Mouse (Mus musculus): ENCODE data around the gene Ccnjl. TPM values are rescaled to one million over a fixed set of nuclear protein-coding genes. Genes with fewer than 3 reads are reported as not detected.

Gene Ccnjl
- total RNA-seq, 2 experiments from 2014 or later: 7.4 to 8.5 TPM

DNA sequence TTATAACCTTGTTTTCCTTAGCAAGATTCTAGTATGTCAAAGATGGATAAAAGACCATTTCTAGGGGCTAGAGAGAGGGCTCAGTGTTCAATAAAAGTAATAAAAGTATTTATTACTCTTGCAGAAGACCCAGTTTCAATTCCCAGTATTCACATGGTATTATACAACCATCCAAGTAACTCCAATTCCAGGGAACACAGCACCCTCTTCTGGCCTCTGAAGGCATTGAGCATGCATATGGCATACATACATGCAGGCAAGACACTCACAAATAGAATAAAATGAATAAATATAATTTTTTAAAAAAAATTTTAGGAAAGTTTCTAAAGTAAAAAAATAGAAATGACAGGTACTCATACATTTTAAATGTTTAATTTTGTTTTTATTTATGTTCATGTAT lies 10.5 kb upstream of the Ccnjl start:
- intact Hi-C loops (cut with DNase I): no loop called here
- no peak for DNase-seq

DNA sequence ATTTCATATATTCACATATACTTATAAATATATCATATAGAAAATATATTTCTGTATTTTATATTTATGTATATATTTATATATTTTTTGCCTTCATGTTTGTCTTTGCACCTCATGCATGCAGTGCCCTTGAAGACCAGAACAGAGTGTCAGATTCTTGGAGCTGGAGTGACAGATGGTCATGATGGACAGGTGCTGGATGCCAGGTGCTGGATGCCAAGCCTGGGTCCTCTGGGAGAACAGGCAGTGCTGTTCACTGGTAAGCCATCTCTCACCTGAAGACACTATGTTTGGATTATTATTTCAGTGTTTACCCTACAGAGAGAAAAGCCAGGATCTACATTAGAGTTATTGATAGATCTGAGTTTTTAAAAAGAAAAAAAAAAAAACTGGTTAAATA lies 9.8 kb upstream of the Ccnjl start:
- intact Hi-C loops (cut with DNase I): no loop called here

DNA sequence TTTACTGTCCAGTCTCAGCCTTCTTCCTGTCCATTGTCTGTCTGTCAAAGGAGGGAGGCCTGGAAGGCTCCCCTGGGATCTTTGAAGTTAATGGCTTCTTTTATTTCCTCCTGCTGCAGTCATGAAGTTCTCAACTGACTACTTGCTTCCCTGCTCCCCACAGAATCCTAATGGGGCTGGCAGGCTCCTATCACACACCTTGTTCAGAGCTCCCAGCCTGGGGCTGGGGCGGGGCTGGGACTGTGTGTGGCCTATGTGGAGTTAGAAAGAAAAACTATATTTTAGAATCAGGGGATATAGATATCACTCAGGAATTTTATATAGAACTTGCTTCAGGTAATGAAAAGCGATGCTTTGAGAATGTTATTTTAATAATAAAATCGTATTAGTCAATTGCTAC lies 8.1 kb upstream of the Ccnjl start:
- intact Hi-C loops (cut with DNase I): no loop called here
- DNase-seq: no peak

More for the DNA sequence above, 9.8 kb upstream of the Ccnjl start:
- no peak for DNase-seq

DNA sequence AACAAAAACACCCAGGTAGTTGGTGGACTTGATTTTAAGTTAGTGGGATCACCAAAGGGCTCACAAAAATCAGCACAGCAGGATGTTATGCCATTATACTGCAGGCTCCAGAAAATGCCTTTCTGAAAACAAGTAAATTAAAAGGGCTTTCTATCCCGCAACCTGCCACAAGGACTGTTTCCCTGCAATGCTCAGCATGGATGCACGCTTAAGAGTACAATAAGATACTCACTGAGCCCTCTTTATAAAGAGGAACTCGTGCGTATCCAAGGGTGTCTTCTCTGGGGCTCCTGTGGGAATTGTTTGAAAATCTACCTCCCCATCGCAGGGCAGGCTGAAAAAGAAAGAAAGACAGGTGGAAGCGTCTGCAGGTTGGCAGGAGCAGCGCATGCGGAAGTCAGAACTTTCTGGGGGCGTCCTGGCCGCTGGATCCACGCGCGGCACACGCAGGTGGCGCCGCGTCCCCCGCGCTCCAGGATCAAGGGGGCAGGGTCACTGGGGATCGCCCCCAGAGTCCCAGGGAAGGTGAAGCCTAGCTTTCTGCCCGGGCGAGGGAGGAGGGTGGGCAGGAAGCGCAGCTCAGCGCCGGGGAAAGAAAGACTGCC lies 404 bp upstream of the Ccnjl start:
- intact Hi-C loops (cut with DNase I): loop anchor here (2.0 kb wide), 4 partner anchors 19 to 57 kb away; no protein-coding TSS in a partner anchor
- DNase-seq: no peak

- intact Hi-C loops (cut with DNase I): no loop called here
- DNase-seq: no peak
Observed at GRCm38 (mm10) chr11:43530043-43530442, 1.5 kb downstream of the Ccnjl start.

- no peak for DNase-seq
- intact Hi-C loops (cut with DNase I): no loop called here
Observed at GRCm38 (mm10) chr11:43531619-43532018, 3.0 kb downstream of the Ccnjl start.

DNA sequence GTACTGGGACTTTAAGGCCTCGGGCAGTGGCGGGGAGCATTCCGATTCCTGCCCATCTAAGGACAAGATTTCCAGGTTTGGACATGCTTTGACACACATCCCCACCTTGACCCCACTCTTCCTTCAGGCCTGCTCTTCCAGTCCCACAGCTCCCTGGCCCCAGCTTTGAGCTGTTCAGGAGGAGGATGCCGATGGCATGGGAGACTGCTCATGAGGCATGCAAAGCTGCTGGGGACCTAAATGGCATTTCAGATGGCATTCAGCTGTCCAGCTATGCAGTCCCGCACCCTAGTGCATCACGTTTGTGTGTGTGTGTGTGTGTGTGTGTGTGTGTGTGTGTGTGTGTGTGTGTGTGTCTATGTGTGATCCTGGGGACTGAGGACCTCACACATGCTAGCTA lies 8.5 kb downstream of the Ccnjl start:
- intact Hi-C loops (cut with DNase I): no loop called here
- no peak for DNase-seq

DNA sequence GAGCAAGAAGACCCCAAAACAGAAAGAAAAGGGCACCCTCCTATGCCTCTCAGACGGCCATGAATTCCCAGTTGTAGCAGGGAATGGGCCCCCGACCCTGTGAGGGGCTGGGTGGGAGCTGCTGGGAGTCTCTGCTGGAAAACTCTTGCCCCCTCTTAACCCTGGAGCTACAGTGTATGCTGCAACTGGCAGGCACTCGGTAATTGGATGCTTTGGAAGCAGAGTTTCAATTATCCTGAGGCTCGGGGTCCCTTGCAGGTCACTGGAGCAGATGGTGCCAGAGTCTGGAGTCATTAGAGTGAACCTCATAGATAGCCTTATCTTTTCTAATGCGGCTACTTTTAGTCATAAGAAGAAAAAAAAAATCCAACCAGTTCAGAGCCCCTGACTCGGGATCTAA lies 11.3 kb downstream of the Ccnjl start:
- intact Hi-C loops (cut with DNase I): no loop called here
- DNase-seq: no peak

DNA sequence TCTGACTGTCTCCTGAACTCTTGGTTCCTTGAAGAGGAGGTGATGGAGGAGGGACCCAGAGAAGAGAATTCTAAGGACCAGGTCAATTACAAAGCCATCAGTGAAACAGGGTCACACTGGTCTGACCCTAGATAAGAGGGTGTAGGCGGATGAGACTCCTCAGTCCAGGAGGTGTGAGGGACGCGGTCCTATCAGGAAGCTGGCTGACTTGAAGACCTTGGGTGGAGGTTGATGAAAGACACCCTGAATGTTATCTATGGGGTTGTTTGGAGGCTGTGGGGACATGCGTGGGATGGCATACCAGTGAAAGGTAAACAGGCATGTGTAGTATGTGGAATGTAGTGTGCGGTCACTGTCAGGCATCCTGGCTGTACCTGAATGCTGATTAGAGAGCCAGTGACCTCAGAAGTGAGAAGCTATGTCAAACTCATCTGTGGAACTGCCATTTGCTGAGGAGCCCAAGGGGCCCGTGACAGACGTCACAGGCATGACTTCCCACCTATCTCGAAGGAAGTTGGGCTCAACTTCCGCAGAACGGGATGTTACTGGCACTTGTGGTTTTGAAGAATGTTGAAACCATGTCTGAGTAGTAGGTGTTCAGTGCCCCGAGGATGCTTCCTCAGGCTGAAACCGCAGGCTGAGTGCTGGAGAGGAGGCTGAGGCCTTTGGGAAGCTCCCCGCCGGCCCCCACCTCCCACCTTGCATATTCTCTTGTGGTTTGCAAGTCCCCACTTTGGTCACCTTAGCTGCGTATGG lies 15.3 kb downstream of the Ccnjl start:
- DNase-seq: no peak
- intact Hi-C loops (cut with DNase I): no loop called here

DNA sequence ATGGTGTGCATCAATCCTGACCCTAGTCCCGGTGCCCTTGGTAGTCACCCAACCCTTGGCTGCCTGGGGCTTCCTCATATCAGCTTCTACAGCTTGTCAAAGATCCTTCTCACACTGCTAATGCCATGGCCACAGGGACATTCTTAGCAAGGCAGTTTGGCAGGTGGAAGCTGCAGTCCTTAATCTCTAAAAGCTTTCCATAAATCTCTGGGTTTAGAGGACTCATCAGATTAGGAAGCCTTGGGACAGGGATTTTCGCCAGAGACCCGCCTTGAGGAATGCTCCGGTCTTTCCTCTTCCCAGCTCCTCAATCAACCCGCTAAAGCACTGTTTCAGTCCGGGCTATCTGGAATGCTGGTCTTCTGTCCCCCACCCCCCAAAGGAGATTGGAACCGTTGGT lies 16.2 kb downstream of the Ccnjl start:
- intact Hi-C loops (cut with DNase I): no loop called here
- DNase-seq: no peak

- DNase-seq: no peak
- intact Hi-C loops (cut with DNase I): loop anchor here (2.0 kb wide), 1 partner anchor 17 kb away; the partner anchor contains the start of gene Ccnjl
Observed at GRCm38 (mm10) chr11:43545873-43546475, 17.4 kb downstream of the Ccnjl start.

DNA sequence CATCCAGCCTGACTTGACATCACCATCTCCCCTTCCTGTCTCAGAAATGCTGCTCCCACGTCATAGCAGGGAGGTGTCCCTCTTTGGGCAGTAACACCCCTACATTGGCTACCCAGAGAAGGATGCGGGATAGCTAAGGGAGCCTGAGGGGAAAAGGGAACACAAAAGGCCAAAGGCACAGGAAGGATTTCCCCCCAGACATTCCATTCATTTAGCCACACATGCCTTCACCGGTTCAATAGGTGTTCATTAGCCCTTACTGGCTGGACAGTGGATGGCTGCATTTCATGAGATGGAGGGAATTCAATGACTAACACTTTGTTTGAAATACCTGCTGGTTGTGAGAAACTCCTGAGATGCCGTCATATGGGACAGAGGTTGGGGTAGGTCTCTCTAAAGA lies 18.1 kb downstream of the Ccnjl start:
- intact Hi-C loops (cut with DNase I): loop anchor here (2.0 kb wide), 1 partner anchor 18 kb away; the partner anchor contains the start of gene Ccnjl
- DNase-seq: no peak

DNA sequence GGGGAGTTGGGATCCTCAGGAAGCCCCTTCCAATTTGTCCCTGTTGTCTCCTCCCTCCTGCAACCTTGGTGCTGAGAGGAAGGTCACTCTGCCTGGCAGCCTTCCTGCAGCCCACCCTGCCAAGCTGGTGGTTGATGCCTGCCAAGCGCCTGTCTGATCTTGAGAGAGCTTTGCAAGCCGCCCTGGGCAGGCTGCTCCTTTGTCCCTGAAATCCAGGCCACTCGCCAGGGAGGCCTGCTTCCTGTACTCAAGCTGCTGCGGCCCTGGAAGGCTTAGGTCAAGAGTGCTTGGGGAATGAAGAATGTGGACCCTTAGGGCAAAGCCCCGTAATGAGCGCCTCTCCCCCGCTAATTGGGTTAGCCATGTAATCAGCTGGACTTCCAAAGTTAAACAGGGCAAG lies 19.6 kb downstream of the Ccnjl start:
- intact Hi-C loops (cut with DNase I): no loop called here
- DNase-seq: peak; percentile 77 to 84

DNA sequence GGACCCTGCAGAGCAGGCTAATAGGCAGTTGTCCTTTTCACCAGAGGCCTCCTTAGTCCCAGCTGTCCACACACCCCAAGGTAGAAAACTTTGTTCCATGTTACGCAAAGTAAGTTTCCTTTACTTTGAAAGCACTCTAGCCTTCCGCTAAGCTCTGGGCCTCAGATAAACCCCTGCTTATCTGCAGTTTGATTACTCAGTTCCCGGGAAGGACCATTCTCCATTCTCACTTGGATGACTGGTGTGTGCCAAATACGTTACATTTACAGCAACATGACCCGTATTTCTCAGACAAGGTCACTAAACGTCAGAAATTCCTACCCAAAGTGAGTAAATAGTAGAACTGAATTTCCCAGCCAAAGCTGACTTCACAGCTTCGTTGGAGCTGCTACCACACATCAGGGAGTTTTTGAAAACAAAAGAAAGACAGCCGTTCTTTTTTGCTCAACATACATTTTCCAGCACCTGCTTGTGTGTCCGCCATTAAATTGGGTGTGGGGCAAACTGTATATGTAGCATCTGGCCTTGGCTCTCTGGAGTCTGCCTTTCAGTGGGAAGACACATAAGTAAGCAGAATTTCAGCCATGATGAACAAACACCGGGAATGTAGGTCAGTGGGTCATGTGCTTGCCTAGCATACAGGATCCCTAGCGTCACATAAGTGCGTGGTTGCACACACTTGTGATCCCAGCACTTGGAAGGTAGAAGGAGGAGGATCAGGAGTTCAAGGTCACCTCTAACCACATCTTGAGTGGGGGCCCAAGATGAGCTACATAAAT lies 20.3 kb downstream of the Ccnjl start:
- DNase-seq: no peak
- intact Hi-C loops (cut with DNase I): no loop called here

DNA sequence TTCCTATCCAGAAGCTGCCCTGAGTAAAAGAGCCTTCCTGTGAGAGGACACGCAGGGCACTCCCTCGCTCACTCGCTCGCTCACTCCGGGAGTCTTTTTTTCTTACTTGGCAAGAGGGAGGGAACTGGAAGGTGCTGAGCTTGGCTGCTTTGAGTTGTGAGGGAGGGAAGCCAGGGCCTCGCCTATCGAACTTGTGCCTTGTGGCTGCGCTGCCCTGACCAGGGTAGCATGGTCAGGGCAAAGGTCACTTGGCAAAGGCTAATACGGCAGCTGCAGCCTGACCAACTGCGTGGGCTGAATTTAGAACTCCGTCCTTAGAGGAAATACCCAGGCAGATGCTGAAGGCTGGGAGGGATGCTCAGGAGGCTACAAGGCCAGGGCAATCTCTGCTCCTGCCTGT lies 21.1 kb downstream of the Ccnjl start:
- intact Hi-C loops (cut with DNase I): no loop called here
- DNase-seq: peak; percentile 53 to 59

DNA sequence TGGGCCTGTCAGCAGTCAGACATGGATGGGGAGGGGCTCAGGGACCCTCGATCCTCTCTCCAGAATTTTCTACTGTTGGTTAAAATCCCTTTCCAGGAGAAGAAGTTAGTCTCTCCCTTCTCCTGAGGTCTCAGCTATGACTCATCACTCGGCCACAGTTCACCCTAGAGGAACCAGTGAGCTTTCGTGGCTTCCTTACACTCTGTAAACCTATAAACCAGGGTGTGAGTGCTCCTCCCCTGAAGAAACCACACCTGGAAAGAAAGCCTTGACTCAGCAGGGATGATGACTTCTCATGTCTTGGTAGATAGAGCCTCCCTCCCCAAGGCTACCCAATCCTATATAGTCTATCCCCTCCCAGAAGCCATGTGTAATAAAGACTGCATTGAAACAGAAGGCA lies 23.2 kb downstream of the Ccnjl start:
- DNase-seq: no peak
- intact Hi-C loops (cut with DNase I): no loop called here

- no peak for DNase-seq
- intact Hi-C loops (cut with DNase I): no loop called here
Observed at GRCm38 (mm10) chr11:43552675-43553074, 24.1 kb downstream of the Ccnjl start.

DNA sequence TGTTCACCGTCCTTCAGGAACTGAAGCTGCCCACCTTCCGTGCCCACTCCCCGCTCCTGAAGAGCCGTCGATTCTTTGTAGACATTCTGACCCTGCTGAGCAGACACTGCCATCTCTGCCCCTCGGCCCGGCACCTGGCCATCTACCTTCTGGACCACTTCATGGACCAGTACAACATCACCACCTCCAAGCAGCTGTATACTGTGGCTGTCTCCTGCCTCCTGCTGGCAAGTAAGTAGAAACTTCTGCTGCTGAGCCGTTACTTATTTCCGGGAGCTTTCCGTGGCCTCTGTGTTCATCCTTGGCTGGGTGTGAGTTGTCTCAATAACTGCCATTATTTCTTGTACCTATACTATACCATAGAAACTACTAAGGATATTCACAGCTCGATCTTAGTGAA lies 28.0 kb downstream of the Ccnjl start:
- no peak for DNase-seq
- intact Hi-C loops (cut with DNase I): loop anchor here (2.0 kb wide), 1 partner anchor 62 kb away; no protein-coding TSS in a partner anchor

- DNase-seq: no peak
- intact Hi-C loops (cut with DNase I): no loop called here
Observed at GRCm38 (mm10) chr11:43559515-43560292, 31.1 kb downstream of the Ccnjl start.

- intact Hi-C loops (cut with DNase I): no loop called here
- no peak for DNase-seq
Observed at GRCm38 (mm10) chr11:43563654-43564244, 35.2 kb downstream of the Ccnjl start.

All from heart, postnatal 14 days (tissue).